In the genomic region with DNA sequence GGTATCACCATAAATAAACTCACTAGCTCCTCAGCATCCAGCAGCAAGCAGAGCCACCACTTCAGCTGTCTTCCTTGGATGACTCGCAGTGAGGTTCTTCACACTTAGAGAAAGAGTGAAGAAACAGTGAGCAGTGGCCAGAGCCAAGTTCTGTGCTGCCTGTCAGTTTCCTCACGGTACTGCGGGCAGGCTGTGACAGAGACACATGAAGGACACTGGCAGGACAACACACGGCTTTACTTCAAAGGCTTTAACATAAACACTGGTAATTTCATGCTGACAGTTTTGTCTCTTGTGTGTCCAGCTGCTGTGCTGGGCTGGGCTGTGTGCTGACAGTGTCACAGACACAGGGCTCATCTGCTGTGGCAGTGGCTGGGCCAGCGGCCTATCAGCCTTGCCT, we compare ENCODE assay signal across 22 mouse cellular contexts. TPM values are rescaled to one million over a fixed set of nuclear protein-coding genes. Genes with fewer than 3 reads are reported as not detected.
DNase-seq lines count a peak whose midpoint lies in the region; ATAC-seq and TF ChIP-seq lines count a peak whose summit lies in the region.
"Had no signal": no experiment of that assay in that cellular context is flagged by ENCODE, and none has a peak within 500 bp of the region (broad histone marks: within the 10 kb centered on the region; RNA-seq: fewer than 3 reads in every experiment).

No protein-coding gene starts in this region.

- DNase-seq in forebrain, embryonic 11.5 days (ENCODE audit: low spot score): no peak
- DNase-seq in heart, adult 18-20 months: no peak
- no peak for DNase-seq in lung, adult 18-20 months
- DNase-seq in thymus, adult 2 months: no peak
- no peak for DNase-seq in thymus, postnatal 25 days
- DNase-seq: cerebellum, adult 11-12 months; gastrocnemius, postnatal 14 days; kidney, postnatal 36 days; layer of hippocampus, postnatal 36 days; midbrain, embryonic 14.5 days; retina, postnatal 1 day; right cerebral cortex, postnatal 25 days; thymus, postnatal 14 days had no signal

- 87% methylated on average over 5 of the region's 5 CpGs for WGBS in forebrain, embryonic 13.5 days
- WGBS in forebrain, embryonic 11.5 days: 89% methylated on average over 5 of the region's 5 CpGs
- WGBS in heart, embryonic 13.5 days: 61% methylated on average over 5 of the region's 5 CpGs
- WGBS in lung, embryonic 15.5 days: 39% methylated on average over 5 of the region's 5 CpGs
- 56% methylated on average over 5 of the region's 5 CpGs for WGBS in thymus, adult 2 months

- H3K27me3 ChIP-seq in forebrain, embryonic 13.5 days: no peaks in the 10 kb centered on the region
- H3K27me3 ChIP-seq in forebrain, embryonic 11.5 days (ENCODE audit: control insufficient read depth, insufficient read depth, low read length): no peaks in the 10 kb centered on the region
- no peaks in the 10 kb centered on the region for H3K27me3 ChIP-seq in heart, embryonic 13.5 days (replicated peaks)
- H3K27me3 ChIP-seq in lung, embryonic 15.5 days: no peaks in the 10 kb centered on the region
- H3K27me3 ChIP-seq in thymus, adult 2 months (ENCODE audit: control insufficient read depth, insufficient read depth, low read length): no peaks in the 10 kb centered on the region
- H3K27me3 ChIP-seq: neural tube, embryonic 13.5 days had no signal

- H3K4me1 ChIP-seq in forebrain, embryonic 13.5 days: no peaks in the 10 kb centered on the region
- H3K4me1 ChIP-seq in forebrain, embryonic 11.5 days (replicated peaks; ENCODE audit: control insufficient read depth, insufficient read depth, low read length): no peaks in the 10 kb centered on the region
- no peaks in the 10 kb centered on the region for H3K4me1 ChIP-seq in heart, embryonic 13.5 days
- peaks cover 8% of the 10 kb centered on the region; the same call in 1 of the 2 replicates for H3K4me1 ChIP-seq in lung, embryonic 15.5 days
- H3K4me1 ChIP-seq in thymus, adult 2 months (replicated peaks; ENCODE audit: control insufficient read depth, insufficient read depth, low read length): peaks cover 23% of the 10 kb centered on the region
- H3K4me1 ChIP-seq: heart, embryonic 10.5 days had no signal

- no peak overlapping the region for H3K4me3 ChIP-seq in forebrain, embryonic 13.5 days
- no peak overlapping the region for H3K4me3 ChIP-seq in forebrain, embryonic 11.5 days (ENCODE audit: low read depth, low read length)
- H3K4me3 ChIP-seq in heart, embryonic 13.5 days: no peak overlapping the region
- no peak overlapping the region for H3K4me3 ChIP-seq in lung, embryonic 15.5 days
- no peak overlapping the region for H3K4me3 ChIP-seq in thymus, adult 2 months (ENCODE audit: control insufficient read depth, insufficient read depth, low read length)
- H3K4me3 ChIP-seq: embryonic facial prominence, embryonic 10.5 days; heart, embryonic 10.5 days; myocyte; neural tube, embryonic 13.5 days had no signal

- TF ChIP-seq POLR2A in thymus, adult 2 months (IDR thresholded peaks at IDR 0.05; ENCODE audit: control insufficient read depth, extremely low read depth, insufficient read depth, low read length, poor library complexity): no peak

- H3K9me3 ChIP-seq in forebrain, embryonic 13.5 days (replicated peaks): no peaks in the 10 kb centered on the region
- H3K9me3 ChIP-seq in forebrain, embryonic 11.5 days (ENCODE audit: control insufficient read depth, low read length): no peaks in the 10 kb centered on the region
- no peaks in the 10 kb centered on the region for H3K9me3 ChIP-seq in heart, embryonic 13.5 days
- H3K9me3 ChIP-seq in lung, embryonic 15.5 days: no peaks in the 10 kb centered on the region
- H3K9me3 ChIP-seq: embryonic facial prominence, embryonic 10.5 days; heart, embryonic 10.5 days; neural tube, embryonic 13.5 days had no signal

- TF ChIP-seq CTCF in thymus, adult 2 months (IDR thresholded peaks at IDR 0.05; ENCODE audit: borderline replicate concordance, control insufficient read depth, extremely low read depth, insufficient read depth, low read length, poor library complexity): no peak

- peaks cover 40% of the 10 kb centered on the region for H3K36me3 ChIP-seq in forebrain, embryonic 13.5 days (ENCODE audit: poor library complexity, severe bottlenecking)
- no peaks in the 10 kb centered on the region; the same call in 1 of the 2 replicates for H3K36me3 ChIP-seq in forebrain, embryonic 11.5 days (ENCODE audit: control insufficient read depth, insufficient read depth, low read length)
- peaks cover 45% of the 10 kb centered on the region for H3K36me3 ChIP-seq in heart, embryonic 13.5 days
- peaks cover 12% of the 10 kb centered on the region for H3K36me3 ChIP-seq in lung, embryonic 15.5 days
- H3K36me3 ChIP-seq in thymus, adult 2 months (ENCODE audit: control insufficient read depth, insufficient read depth, low read length): no peaks in the 10 kb centered on the region

- H3K27ac ChIP-seq in forebrain, embryonic 13.5 days: no peak overlapping the region
- H3K27ac ChIP-seq in forebrain, embryonic 11.5 days (ENCODE audit: low read depth, low read length): no peak overlapping the region
- no peak overlapping the region for H3K27ac ChIP-seq in heart, embryonic 13.5 days (replicated peaks)
- no peak overlapping the region for H3K27ac ChIP-seq in lung, embryonic 15.5 days
- peak overlapping the region; percentile 47; the same call in 1 of the 2 replicates for H3K27ac ChIP-seq in thymus, adult 2 months (ENCODE audit: control insufficient read depth, insufficient read depth, low read length)
- H3K27ac ChIP-seq: embryonic facial prominence, embryonic 10.5 days; heart, embryonic 10.5 days; hindbrain, embryonic 14.5 days; neural tube, embryonic 13.5 days had no signal

- no peak for ATAC-seq in forebrain, embryonic 13.5 days
- no peak for ATAC-seq in forebrain, embryonic 11.5 days (replicated peaks; ENCODE audit: low FRiP score)
- 0 out of 2 replicates have a peak, but pooled peaks have one; percentile 18 for ATAC-seq in heart, embryonic 13.5 days (ENCODE audit: extremely low read depth, insufficient number of reproducible peaks, low FRiP score, low TSS enrichment)
- ATAC-seq in lung, embryonic 15.5 days (ENCODE audit: borderline replicate concordance, extremely low read depth, low FRiP score, low TSS enrichment): peak; percentile 88
- ATAC-seq: intestine, embryonic 16.5 days had no signal

- H3K9ac ChIP-seq in forebrain, embryonic 13.5 days: 0 out of 2 replicates have a peak overlapping the region, but pooled peaks have one; percentile 2
- H3K9ac ChIP-seq in forebrain, embryonic 11.5 days (ENCODE audit: low read length): no peak overlapping the region
- H3K9ac ChIP-seq in heart, embryonic 13.5 days: no peak overlapping the region
- no peak overlapping the region for H3K9ac ChIP-seq in lung, embryonic 15.5 days
- H3K9ac ChIP-seq: hindbrain, embryonic 14.5 days; neural tube, embryonic 13.5 days had no signal

- no peak overlapping the region for H3K4me2 ChIP-seq in forebrain, embryonic 13.5 days
- no peak overlapping the region for H3K4me2 ChIP-seq in forebrain, embryonic 11.5 days (ENCODE audit: low read depth, low read length, severe bottlenecking)
- no peak overlapping the region for H3K4me2 ChIP-seq in heart, embryonic 13.5 days
- no peak overlapping the region for H3K4me2 ChIP-seq in lung, embryonic 15.5 days
- H3K4me2 ChIP-seq: hindbrain, embryonic 14.5 days; neural tube, embryonic 13.5 days had no signal

RNA-seq across cellular contexts. Expression of a gene that starts 37.6 kb away (rescaled TPM):
- 161 and 167 TPM in 2 replicates for polyA plus RNA-seq in forebrain, embryonic 13.5 days (2015; fragmentation: Nextera tagmentation; extraction: Ambion mirVana)
- 114 and 116 TPM in 2 replicates for polyA plus RNA-seq in forebrain, embryonic 11.5 days (2014; fragmentation: Nextera tagmentation; extraction: Ambion mirVana)
- polyA plus RNA-seq in heart, embryonic 13.5 days (2015; fragmentation: Nextera tagmentation; extraction: Ambion mirVana): 82.9 and 83.6 TPM in 2 replicates
- 10 to 100 TPM; 15.1 to 16.8 TPM for total RNA-seq in heart, adult 18-20 months (2021)
- 94.0 and 98.0 TPM in 2 replicates for polyA plus RNA-seq in lung, embryonic 15.5 days (2015; fragmentation: Nextera tagmentation; extraction: Ambion mirVana)
- polyA plus RNA-seq in thymus, adult 2 months (2012; rRNA removed): 14.5 and 17.7 TPM in 2 replicates

Comparison
In these comparisons a context has a peak if more than half of its experiments do, and no peak if none do; other contexts are left out.
1. ATAC-seq: peak in heart, embryonic 13.5 days (single experiment) and lung, embryonic 15.5 days (single experiment); none in forebrain, embryonic 13.5 days (single experiment) and forebrain, embryonic 11.5 days (single experiment).